Mouse (Mus musculus) lung, postnatal 0 days (tissue): Measurements from ENCODE around the gene Dcakd.

Experiments
- CTCF ChIP-seq: IDR thresholded peaks from 2 replicates; pipeline ENCODE4 v1.5.1; 2016; ENCODE audit warnings: antibody characterized with exemption, mild to moderate bottlenecking
- EP300 ChIP-seq: IDR thresholded peaks from 2 replicates; pipeline ENCODE4 v1.6.1; 2016; ENCODE audit warnings: antibody characterized with exemption, mild to moderate bottlenecking, control low read depth

DNA sequence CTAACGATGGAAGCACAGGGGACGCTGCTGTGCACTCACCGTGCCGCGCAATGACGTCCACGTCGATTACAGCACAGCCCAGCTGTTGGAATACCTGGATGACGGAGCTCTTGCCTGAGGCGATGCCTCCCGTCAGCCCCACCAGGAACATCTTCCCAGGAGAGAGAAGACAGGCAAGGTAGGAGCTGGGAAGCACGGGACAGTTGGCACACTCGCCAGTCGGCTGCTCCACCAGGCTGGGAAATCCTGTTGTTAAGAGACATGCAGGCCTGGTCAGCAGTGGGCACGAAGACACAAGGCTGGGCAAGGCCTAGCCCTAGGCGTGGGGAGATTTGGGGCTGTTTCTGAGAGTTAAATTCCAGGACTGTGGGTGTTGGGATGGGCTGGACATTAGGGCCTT lies 28.0 kb downstream of the Dcakd start:
- TF ChIP-seq CTCF (no peak), EP300 (no peak)
